Mouse (Mus musculus) fat pad, adult 2 months (tissue): Measurements from ENCODE around the gene Bahd1.

Experiments used
- DNase-seq: peaks from one replicate; pipeline ENCODE4 v3.0.0-alpha.2; 2011; ENCODE audit warnings: low read depth, low spot score; ENCODE audit errors: extremely low read depth

Gene Bahd1

GRCm38 (mm10) chr2:118897808-118898207, 2.4 kb upstream of the Bahd1 start:
- no peak for DNase-seq

- DNase-seq = no peak
These were observed 1.4 kb upstream of the Bahd1 start for GRCm38 (mm10) chr2:118898771-118899170.

- DNase-seq = no peak
These were observed 871 bp upstream of the Bahd1 start for GRCm38 (mm10) chr2:118899306-118899705.

- no peak for DNase-seq
These were observed 606 bp downstream of the Bahd1 start for GRCm38 (mm10) chr2:118900826-118901140.

- DNase-seq = peak; percentile 16
These were observed 1.2 kb downstream of the Bahd1 start for GRCm38 (mm10) chr2:118901175-118902031.

GRCm38 (mm10) chr2:118902051-118903025, 2.2 kb downstream of the Bahd1 start:
- no peak for DNase-seq

GRCm38 (mm10) chr2:118903333-118903741, 3.2 kb downstream of the Bahd1 start:
- no peak for DNase-seq

GRCm38 (mm10) chr2:118905433-118906117, 5.4 kb downstream of the Bahd1 start:
- no peak for DNase-seq

- DNase-seq = no peak
These were observed 5.9 kb downstream of the Bahd1 start for GRCm38 (mm10) chr2:118906118-118906492.

- DNase-seq = no peak
These were observed 7.6 kb downstream of the Bahd1 start for GRCm38 (mm10) chr2:118907781-118908180.

GRCm38 (mm10) chr2:118909151-118909550, 9.0 kb downstream of the Bahd1 start:
- no peak for DNase-seq

- no peak for DNase-seq
These were observed 10.6 kb downstream of the Bahd1 start for GRCm38 (mm10) chr2:118910605-118911278.

GRCm38 (mm10) chr2:118912706-118913105, 12.5 kb downstream of the Bahd1 start:
- no peak for DNase-seq

GRCm38 (mm10) chr2:118913551-118914276, 13.5 kb downstream of the Bahd1 start:
- DNase-seq = peak; percentile 50

GRCm38 (mm10) chr2:118914685-118915084, 14.5 kb downstream of the Bahd1 start:
- DNase-seq = no peak

GRCm38 (mm10) chr2:118916436-118916835, 16.3 kb downstream of the Bahd1 start:
- no peak for DNase-seq

GRCm38 (mm10) chr2:118918543-118918942, 18.4 kb downstream of the Bahd1 start:
- DNase-seq = no peak

GRCm38 (mm10) chr2:118920428-118920827, 20.3 kb downstream of the Bahd1 start:
- no peak for DNase-seq

- no peak for DNase-seq
These were observed 25.8 kb downstream of the Bahd1 start for GRCm38 (mm10) chr2:118925952-118926351.
